ENCODE assay signal across 8 mouse cellular contexts in the genomic region with DNA sequence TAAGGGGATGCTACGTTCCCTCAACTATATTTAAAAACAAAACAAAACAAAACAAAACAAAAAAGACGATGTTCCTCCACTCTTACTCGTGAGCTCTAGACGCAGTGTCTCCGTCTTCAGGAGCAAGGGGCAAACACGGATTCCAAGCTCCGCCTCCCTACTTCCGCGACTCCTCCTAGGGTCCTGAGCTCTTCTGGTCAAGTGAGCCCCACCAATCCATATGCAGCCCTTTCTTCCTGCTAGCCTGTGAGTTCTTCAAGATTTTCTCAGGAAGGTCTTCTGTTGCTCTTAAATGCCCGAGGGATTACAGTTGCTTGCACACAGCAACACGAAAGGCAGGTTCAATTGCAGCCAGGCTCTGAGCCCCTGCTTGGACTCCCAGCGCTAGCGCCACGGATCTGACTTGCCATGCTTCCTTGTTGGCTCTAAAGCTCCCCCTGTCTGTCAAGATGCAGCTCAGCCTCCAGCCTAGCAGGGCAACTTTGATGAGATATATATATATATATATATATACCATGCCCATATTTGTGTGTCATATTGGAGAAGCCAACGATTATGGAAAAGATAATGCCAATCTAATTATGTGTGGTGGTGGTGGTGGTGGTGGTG. TPM values are rescaled to one million over a fixed set of nuclear protein-coding genes. Genes with fewer than 3 reads are reported as not detected.
DNase-seq lines count a peak whose midpoint lies in the region; ATAC-seq lines count a peak whose summit lies in the region.

No protein-coding gene starts in this region.

- 0 out of 2 replicates have a peak overlapping the region, but pooled peaks have one; percentile 8 for H3K9ac ChIP-seq in heart, embryonic 16.5 days (ENCODE audit: low read length)

- 20% methylated on average over 15 of the region's 15 CpGs for WGBS in heart, embryonic 16.5 days
- WGBS in large intestine, adult 2 months = 20% methylated on average over 15 of the region's 15 CpGs
- 18% methylated on average over 15 of the region's 15 CpGs for WGBS in midbrain, embryonic 10.5 days

- H3K9me3 ChIP-seq in heart, embryonic 16.5 days (replicated peaks; ENCODE audit: control insufficient read depth, low read length) = no peaks in the 10 kb centered on the region
- no peaks in the 10 kb centered on the region for H3K9me3 ChIP-seq in midbrain, embryonic 10.5 days (replicated peaks)

- no peak overlapping the region for H3K27ac ChIP-seq in heart, embryonic 16.5 days (ENCODE audit: low read length)
- peak overlapping the region; percentile 2; the same call in 1 of the 2 replicates for H3K27ac ChIP-seq in midbrain, embryonic 10.5 days (replicated peaks)

- peak overlapping the region; percentile 41 for H3K4me3 ChIP-seq in heart, embryonic 16.5 days (ENCODE audit: low read length)
- peak overlapping the region; percentile 40 for H3K4me3 ChIP-seq in midbrain, embryonic 10.5 days

- intact Hi-C loops in gastrocnemius, postnatal 14 days (cut with DNase I; ENCODE audit: low total_unique reads) = loop anchor here (10.0 kb wide), 1 partner anchor 171 kb away; no protein-coding TSS in a partner anchor
- intact Hi-C loops in gastrocnemius, postnatal 36 days (cut with DNase I) = loop anchor here (10.0 kb wide), 1 partner anchor 171 kb away; no protein-coding TSS in a partner anchor

- H3K27me3 ChIP-seq in heart, embryonic 16.5 days (ENCODE audit: control insufficient read depth, insufficient read depth, low read length) = no peaks in the 10 kb centered on the region
- no peaks in the 10 kb centered on the region for H3K27me3 ChIP-seq in midbrain, embryonic 10.5 days (ENCODE audit: low read depth, poor library complexity, severe bottlenecking)

- no peaks in the 10 kb centered on the region for H3K36me3 ChIP-seq in heart, embryonic 16.5 days (ENCODE audit: control insufficient read depth, insufficient read depth)
- H3K36me3 ChIP-seq in midbrain, embryonic 10.5 days = no peaks in the 10 kb centered on the region

- H3K4me2 ChIP-seq in heart, embryonic 16.5 days (ENCODE audit: low read depth, low read length) = peak overlapping the region; percentile 64

- DNase-seq in gastrocnemius, postnatal 14 days = peak; percentile 9
- DNase-seq in gastrocnemius, postnatal 36 days = no peak
- DNase-seq in c-Kit-positive CD71-negative TER-119-negative erythroid progenitor cells, embryonic 14.5 days (ENCODE audit: low read depth) = peak; percentile 34
- peak; percentile 19 for DNase-seq in large intestine, adult 2 months (ENCODE audit: low read depth, low spot score)
- DNase-seq in midbrain, embryonic 10.5 days (ENCODE audit: low spot score) = peak; percentile 35
- peak; percentile 69 for DNase-seq in thymus, postnatal 25 days

- peaks cover 12% of the 10 kb centered on the region for H3K4me1 ChIP-seq in heart, embryonic 16.5 days (ENCODE audit: control insufficient read depth, insufficient read depth, low read length)
- H3K4me1 ChIP-seq in midbrain, embryonic 10.5 days = peaks cover 8% of the 10 kb centered on the region

- ATAC-seq in heart, embryonic 16.5 days (replicated peaks; ENCODE audit: extremely low read depth, insufficient read depth, low FRiP score) = no peak
- ATAC-seq in cerebellum, adult (ENCODE audit: insufficient number of reproducible peaks, low FRiP score, low TSS enrichment) = no peak

RNA-seq across cellular contexts. Expression of gene Esrrb, which starts 55.2 kb away (rescaled TPM):
- total RNA-seq in gastrocnemius, postnatal 14 days (2021) = 1 to 10 TPM; 1.6 to 2.9 TPM
- total RNA-seq in gastrocnemius, postnatal 36 days (2021) = 1 to 10 TPM; 2.9 to 6.6 TPM
- 2.2 and 2.5 TPM in 2 replicates for polyA plus RNA-seq in heart, embryonic 16.5 days (2015; fragmentation: Nextera tagmentation; extraction: Ambion mirVana)
- polyA plus RNA-seq in large intestine, adult 2 months (2012; rRNA removed) = 0.36 and 0.45 TPM in 2 replicates
- polyA plus RNA-seq in midbrain, embryonic 10.5 days (2016; fragmentation: Nextera tagmentation; extraction: Ambion mirVana) = 0.28 and 0.47 TPM in 2 replicates

Comparison
In these comparisons a context has a peak if more than half of its experiments do, and no peak if none do; other contexts are left out.
1. DNase-seq: peak in gastrocnemius, postnatal 14 days (single experiment), c-Kit-positive CD71-negative TER-119-negative erythroid progenitor cells, embryonic 14.5 days (single experiment), large intestine, adult 2 months (single experiment), midbrain, embryonic 10.5 days (single experiment) and thymus, postnatal 25 days (single experiment); none in gastrocnemius, postnatal 36 days (0 of 2).